Mouse (Mus musculus) small intestine, adult 2 months (tissue): Measurements from ENCODE around the gene Gm28308.

Experiments
- CTCF ChIP-seq: fragments of 200-500 bp; IDR thresholded peaks from 2 replicates; pipeline ENCODE4 v1.5.1; 2012; ENCODE audit warnings: low read depth, mild to moderate bottlenecking, control low read depth, inconsistent platforms, low read length, moderate library complexity, mixed read lengths; ENCODE audit not compliant: insufficient replicate concordance, insufficient read length; ENCODE audit errors: extremely low read depth
- POLR2A ChIP-seq: fragments of 200-500 bp; IDR thresholded peaks from 2 replicates; pipeline ENCODE4 v1.6.1; 2012; ENCODE audit warnings: low read depth, mild to moderate bottlenecking, control low read depth, inconsistent platforms, low read length, moderate library complexity

GRCm38 (mm10) chr6:52177806-52178205 is 35.3 kb downstream of the Gm28308 start:
- no peak for TF ChIP-seq POLR2A
- no peak for TF ChIP-seq CTCF
